Mouse (Mus musculus) retina, adult 2 months (tissue): ENCODE results near the gene Erbin.

Experiments
- DNase-seq: peaks from one replicate; pipeline ENCODE4 v3.0.0-alpha.2; 2012; ENCODE audit warnings: low read depth, low spot score

Erbin gene

DNA sequence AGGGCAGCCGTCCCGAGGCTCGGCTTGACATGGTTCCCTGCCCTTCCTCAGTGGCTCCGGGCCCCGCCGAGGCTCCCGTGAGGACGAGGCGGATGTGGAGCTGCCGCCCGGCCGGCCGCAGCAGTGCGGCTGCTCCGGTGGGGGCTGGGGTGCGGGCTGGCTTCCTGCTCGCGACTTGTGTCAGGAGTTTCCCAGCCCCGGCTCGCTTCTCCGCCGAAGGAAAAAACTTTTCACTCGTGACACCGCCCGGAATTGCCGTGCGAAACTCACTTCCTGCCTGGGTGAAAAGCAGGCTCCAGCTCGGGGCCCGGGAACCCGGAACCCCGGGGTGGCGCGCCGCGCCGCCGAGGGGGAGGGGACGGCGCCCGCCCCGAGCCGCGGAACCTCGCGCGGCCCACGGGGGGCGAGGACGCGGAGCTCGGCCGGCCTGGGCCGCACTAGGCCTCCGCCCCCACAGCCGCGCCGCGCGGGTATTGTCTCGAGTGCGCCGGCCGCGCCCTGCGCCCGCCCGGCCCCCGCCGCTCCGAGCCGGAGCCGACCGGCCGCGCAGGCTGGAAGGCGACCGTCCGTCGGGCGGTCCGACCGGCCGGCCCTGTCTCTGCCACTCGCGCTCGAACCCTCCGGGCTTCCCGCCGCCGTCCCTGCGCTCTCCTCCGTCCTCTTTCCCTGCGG is at the start of gene Erbin:
Gene Erbin, minus strand, starts transcription at position 254 of the 672 bp plus-strand sequence.
- no peak for DNase-seq

DNA sequence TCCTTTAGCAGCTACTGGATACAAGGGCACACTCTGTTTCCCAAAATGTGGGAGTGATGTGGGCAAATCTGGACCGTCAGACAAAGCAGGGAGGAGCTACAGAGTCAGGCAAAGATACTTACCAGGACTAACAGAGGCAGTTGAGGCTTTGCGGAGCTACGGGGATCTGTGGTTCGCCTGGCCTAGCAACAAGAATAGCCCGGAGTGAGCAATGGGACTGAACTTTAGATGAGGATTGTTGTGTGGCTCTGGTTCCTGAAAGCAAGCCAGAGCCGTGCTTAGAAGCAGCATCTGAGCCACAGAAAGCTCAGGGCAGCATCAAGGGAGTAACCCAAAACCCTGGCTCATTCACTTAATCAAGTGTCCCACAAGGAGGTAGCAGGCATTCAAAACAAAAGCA is 49.6 kb upstream of the Erbin start:
- no peak for DNase-seq

DNA sequence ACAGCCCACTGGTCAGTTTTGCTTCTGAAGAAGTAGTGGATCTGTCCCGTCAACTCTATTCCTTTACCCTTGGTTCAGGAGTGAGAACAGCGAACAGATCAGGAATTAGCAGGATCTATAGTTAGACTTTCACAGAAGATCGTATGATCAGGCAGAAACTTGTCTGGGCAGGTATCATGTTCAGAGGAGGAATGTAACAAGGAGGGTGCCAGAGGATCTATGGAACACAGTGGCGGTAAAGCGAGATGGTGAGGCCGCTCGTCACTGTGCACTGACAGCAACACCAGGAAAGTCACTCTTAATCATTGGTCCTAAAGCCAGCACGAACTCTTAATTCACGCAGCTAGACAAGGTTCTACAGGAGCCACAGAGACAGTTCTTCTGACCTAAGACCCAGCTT is 47.7 kb upstream of the Erbin start:
- no peak for DNase-seq

DNA sequence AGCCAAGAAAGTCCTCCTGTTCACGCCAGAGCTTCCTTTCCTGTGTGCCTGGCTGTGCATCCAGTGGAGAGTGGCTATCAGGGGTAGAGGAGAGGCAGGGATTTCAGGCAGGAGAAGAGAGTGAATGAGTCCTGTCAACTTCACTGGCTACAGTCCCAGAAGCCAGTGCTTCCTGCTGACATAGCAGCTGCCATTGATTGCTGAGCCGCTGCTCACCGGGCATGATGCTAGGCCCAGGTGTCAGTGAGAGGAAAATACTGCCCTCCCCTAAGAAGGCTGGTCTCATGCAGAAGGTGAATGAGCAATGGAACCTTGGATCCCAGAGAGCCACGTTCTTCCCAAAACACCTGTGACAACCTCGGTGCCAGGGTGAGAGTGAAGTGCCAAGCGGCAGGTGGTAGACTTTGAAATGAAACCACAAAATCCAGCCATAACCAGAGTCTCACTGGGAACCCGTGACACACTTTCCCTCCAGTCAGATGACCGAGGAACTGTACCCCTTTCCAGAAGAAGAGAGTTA is 46.4 kb upstream of the Erbin start:
- no peak for DNase-seq

DNA sequence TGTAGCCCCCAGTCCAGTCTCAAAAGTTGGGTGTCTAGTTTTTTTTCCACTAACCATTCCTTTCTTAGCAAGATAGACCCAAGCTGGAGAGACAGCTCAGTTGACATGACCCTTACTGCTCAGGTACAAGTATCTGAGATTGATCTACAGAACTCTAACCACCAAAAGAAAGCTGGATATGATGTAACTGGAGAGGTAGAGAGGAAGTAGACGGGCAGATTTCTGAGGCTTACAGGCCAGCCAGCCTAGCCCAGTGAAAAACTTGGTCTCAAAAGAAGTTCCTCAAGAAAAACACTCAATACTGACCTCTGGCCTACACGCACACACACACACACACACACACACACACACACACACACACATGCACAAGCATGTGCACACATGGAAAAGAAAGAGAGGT is 44.9 kb upstream of the Erbin start:
- DNase-seq = no peak

DNA sequence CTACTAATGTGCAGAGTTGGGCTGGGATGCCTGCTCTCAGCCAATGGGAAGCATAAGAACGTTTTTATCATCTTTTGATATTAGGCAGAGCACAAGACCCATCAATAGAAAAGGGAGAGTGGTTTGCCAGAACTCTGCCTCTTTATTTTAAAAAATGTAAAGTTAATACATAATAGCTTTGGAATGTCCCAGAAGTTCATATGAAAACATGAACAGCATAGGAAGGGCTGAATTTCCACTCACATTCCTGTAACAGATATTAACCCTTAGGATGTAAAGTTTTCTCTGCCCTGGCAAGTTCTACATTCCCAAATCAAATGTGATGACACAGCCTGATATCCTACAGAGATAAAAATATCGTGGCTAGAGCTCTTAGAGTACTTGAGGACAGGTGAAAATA is 42.8 kb upstream of the Erbin start:
- DNase-seq = no peak

DNA sequence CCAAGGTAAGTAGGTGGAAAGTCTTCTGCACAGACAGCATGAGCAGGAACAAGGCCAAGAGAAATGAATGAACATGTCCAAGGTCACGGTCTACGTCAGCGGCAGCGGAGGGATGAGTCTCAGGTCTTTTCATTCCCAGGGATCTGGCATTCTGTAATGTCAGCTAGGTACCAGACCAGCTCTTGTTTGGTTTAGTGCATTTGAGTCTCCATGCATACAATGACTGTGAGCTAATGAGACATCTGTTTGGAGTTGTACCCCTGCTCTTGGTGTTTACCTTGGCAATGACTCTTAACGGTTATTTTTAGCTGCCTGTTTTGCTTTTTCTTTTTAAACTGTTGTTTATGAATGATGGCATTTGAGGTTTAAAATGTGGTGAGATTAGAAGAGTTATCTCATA is 39.5 kb upstream of the Erbin start:
- no peak for DNase-seq

DNA sequence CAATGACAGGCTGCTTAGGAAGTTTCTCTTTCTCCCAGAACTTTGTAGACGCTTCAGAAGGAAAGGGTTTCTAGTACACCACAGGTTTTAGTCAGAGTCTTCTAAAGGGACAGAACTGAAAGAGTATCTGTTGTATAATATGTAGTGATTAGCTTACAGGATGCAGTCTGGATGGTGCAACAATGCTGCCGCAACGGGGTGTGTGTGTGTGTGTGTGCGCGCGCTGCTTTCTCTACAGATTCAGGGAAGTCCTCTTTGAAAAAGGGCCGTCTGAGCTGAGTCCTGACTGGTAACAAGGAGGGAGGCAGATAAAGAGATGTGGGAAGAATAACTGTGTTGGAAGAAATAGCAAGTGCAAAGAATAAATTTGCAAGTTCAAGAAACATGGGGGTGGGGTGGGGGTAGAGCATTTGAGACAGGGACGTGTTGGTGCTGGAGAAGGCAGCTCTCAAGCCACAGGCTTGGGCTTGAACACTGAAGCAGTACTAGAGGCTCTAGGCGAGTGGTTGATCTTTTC is 38.4 kb upstream of the Erbin start:
- no peak for DNase-seq

DNA sequence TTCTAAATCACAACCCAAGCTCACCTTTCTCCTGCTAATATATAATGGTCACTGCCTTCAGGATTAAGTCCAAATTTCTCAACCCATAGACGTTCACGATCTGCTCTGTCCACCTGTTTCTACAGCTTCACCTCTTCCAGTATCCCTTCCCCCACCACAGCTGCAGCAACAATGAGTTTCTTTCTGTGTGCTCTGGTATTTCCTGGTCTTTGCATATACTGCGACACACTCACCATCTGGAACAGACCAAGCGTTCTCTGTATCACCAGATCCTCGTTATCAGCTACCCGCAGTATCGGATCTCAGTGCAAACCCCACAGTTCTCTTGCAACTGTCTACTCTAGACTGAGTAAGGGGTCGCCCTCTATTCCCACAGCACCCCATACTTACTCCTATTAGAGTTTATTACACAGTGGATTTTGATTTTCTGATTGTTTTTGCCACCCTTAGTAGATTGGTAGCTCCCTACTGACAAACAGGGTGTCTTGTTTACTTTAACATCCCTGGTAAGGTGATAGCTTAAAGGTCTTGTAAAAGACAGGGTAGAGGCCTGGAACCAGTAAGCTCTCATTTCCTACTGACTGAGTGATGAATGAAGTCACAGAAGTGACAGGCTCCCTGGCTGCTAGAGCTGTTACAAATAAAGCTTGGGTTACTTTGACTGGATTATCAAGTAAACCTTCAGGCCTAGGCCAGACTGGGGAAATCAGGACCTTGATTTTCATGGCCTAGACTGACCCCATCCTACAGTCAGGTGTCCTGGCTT is 37.0 kb upstream of the Erbin start:
- no peak for DNase-seq

DNA sequence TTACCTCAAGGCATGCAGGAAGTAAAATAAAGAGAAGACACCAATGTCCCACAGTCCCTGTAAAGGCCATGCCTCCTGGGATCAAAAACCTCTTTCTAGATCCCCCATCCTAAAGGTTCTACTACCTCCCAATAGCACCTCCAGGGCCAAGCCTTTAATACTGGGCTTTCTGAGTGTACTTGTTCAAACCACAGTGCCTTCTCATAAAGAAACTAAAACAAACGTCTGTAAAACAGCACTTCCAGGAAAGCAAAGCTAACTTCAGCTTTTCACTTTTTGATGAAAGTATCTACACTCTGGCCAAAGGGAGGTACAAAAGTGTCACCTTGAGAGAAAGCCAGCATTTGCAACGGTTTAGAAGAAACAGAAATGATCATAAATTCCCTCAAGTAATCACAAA is 35.3 kb upstream of the Erbin start:
- no peak for DNase-seq

DNA sequence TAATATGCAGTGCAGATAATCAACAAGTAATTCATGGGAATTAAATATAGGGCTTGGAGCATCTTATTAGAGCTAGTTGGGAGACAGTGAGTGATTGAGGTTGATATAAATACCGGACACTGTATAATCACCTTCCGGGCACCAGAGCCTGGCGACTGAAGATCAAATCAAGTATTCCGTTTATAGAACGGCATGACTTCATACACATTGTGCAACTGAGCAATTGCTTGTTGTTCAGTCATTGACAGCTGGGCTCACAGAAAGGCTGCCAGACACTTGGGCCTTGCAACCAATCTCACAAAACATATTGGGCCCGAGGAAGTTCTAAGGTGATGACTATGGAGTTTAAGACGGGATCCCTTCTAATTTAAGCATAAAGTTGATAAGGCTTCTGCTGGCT is 31.1 kb upstream of the Erbin start:
- DNase-seq = no peak

DNA sequence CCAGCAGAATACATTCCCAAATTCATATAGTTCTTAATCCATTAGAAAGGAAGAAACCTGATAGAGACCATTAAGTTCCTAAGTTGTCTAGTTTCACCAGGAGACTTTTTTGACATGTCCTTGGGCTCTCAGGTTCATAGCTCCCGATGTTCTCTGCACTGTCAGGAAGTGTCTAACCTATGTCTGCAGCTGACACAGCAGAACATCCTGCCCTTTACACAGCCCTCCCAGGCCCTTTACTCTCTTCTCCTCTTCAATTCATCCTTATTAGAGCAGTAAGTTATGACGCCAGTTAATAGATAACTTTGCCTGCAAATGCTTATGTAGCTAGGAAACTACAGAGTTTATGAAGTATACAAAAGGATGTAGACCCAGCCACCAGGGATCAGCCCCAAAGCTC is 20.5 kb upstream of the Erbin start:
- DNase-seq = no peak

DNA sequence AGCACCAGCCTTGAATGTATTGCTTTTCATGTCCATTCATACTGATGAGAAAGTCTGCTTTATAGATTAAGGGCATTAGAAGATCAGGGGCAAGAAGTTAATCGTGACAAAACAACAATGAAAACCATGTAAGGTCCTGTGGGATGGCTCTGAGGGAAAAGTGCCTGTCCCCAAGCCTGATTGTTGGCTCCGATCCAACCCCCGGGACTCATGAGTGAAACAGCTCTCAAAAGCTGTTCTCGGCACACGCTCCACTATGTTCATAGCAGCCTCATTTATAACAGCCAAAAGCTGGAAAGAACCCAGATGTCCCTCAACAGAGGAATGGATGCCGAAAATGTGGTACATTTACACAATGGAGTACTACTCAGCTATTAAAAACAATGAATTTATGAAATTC is 4.3 kb upstream of the Erbin start:
- no peak for DNase-seq

DNA sequence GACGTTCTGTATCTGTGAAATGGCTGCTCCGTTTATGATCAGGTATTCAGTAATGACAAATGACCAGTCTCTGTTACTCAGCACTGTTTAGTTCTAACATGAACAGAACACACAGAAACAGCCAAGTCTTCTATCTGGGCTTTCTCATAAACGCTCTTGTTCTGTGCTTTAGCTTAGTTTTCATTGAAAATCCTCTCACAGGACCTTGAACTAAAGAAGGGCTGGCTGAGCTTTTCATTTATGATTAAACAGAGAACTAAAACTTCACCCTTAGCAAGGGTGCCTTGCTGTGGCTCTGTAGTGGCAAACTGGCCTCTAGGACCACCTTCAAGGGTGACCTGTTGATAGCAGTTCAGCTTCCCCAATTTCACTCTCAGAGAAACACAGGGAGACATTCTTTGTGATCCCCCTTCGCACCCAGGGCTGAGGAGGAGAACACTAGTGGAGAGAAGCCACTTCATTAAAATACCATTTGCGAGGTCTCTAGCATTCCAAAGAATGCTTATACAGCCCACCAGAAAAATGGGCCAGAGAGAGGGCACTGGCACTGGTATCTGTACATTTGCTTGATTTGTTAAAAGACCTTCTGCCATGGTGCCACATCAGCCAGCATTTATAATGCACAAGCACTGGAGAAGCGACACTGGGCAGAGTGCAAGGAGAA is 3.2 kb upstream of the Erbin start:
- no peak for DNase-seq

DNA sequence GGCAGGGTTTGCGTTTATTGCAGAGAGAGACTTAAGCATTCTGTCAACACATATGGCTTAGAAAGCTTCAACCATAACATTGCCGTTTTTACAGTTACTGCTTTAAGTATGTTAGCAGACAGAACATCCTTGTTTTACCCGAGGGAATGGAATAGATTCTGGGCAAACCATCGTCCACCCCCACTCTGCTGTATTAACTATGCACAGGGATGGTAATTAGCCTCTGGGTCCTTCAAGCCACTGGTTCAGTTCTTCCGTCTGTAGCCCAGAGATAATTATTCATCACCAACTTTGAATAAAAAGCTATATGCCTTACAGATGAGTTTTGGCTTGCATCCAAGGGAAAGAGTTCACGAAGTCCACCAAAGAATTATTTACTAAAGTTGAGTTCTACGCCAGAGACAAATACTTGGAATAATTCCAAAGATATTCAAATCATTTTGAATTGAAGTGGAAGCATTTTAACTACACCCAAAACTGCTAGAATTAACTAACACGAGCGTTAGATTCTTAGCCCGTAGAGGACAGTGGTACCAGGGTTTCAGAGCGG is 1.6 kb upstream of the Erbin start:
- no peak for DNase-seq

DNA sequence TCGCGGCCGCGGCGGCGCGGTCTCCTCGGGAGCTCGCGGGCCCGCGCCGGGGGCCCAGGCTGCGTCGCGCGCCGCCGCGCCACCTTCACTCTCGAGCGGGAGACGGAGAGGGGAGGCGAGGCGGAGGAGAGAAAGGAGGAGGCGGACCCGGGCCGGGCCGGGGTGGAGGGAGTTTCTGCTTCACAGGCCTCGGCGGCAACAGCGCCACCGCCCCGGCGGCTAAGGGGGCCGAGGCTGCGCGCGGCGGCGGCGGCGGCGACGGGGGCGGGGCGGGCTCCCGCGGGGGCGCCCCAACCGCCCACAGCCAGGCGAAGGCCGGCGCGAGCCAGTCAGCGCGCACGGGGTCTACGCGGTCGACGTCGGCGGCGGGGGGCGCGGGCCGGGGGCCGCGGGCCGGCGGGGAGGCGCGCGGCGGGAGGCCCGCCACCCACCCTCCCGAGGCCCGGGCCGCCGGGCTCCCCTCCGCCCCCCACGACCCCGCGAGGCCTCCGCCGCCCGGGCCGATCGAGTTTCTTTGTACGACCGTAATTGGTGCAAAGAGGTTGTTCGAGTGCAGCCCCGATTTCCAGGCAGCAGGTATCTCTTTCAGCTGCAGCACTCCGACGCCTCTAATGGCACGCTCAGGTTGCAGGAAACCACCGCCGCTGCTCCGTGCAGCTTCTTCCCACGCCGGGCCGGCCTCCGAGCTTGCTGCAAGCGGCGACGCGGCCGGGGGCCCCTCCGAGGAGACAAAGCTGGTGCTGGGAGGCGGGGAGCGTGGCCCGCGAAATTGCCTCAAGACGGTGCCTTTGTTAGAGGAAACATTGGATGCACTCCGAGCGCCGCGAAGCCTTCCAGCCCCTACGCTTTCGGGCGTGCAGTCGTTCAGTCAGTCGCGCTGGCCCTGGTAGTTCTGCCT is 868 bp upstream of the Erbin start:
- no peak for DNase-seq

DNA sequence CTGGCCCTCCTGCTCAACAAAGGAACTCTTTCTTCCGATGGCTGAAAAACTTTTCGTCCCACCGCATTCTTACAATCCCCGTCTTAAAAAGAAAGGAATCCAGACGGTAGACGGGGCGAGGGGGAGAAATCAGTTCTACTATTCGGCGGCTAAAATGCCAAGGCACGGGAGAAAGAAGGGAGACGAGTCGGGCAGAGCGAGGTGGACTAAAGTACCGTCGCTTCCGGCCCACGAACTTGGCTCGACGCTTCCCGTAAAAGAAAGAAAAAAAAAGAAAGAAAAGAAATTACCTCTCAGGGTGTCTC is 406 bp downstream of the Erbin start:
- DNase-seq = no peak

DNA sequence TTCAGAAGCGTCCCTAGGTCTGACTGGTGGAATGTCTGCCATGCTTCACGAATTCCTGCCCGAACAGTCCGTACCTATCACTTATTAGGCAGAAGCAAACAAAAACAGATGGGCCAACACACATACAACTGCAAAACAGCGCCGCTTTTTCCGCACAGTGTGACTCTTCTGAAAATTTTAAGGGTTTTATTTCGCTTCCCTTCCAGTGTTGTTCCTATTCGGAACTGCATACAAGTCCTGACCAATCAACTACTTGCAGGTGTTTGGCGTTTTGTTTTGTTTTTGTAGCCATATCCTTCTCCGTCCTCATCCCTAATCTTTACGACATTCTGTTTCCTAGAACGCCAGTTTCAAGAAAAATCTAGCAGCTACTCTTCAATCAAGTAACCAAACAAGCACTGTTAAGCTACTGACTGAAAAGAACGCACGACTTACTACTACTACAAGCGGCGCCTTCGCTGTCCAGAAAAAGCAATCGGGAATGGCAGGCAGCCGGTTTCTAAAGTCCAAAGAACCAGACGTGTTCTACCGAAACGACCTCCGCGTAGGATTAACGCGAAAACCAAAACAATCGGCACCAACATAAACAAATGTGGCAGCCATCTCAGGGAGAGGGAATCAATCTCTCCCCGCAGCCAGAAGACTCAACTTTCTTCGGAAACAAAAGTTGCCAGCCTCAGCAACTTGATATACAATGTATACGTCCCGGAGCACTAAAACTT is 919 bp downstream of the Erbin start:
- DNase-seq = no peak

DNA sequence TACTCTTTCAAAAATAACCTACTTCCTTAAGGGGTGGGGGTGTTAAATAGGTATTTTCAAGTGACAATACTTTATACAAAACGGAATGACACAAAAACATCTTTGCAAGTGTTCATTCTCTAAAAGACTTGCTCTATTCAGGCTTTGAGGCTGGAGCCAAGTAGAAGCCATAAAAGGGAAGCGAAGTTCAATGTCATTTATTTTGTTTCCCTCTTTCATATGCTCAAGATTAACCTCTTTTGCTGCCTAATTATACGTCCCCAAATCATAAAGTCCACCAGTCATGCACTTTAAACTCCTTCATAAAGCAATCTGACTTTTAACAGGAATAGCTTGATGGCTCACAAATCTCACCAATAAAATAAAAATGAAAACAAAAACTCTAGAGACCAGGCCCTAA is 1.9 kb downstream of the Erbin start:
- no peak for DNase-seq

DNA sequence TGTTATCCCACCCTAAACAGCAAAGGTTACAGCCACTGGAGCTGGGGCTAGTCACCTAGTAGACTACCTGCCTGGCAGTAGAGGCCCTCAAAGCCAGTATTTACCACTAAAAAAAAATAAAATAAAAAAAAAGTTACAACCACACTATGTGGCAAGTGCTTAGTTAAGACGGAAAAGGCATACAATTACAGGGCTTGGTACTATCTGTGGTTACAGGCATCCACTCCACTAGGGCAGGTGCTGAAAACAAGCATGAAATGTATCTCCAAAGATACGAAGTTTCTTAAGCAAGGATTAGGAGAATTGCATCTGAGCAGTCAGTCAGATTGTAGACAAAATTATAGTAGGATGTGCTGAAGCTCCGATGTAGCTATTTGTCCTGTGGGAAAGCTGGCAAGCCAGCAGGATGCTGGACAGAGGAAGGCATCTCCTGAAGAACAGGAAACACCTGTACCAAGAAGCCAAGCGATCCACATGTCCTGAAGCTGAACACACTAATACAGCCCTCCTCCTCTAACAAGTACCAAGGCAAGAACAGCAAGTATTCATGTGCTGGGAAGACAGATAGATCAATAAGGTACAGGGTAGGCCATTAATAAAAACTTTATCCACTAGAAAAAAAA is 6.1 kb downstream of the Erbin start:
- no peak for DNase-seq
